Mouse (Mus musculus) stomach, postnatal 0 days (tissue): ENCODE results near the gene Ascl5. TPM values are rescaled to one million over a fixed set of nuclear protein-coding genes. Genes with fewer than 3 reads are reported as not detected.

ENCODE experiments used
- ATAC-seq: fragments of 200-750 bp; cut with Nextera tagmentation; 2 replicates; pipeline ENCODE4 v1.8.0; 2017; ENCODE audit not compliant: low FRiP score, low TSS enrichment
- DNase-seq: peaks from one replicate; pipeline ENCODE4 v3.0.0-alpha.2; 2016; ENCODE audit warnings: low spot score
- H3K27ac ChIP-seq: fragments of 300-500 bp; sonication (generic); replicated peaks from 2 replicates; pipeline ENCODE4 v1.5.1; 2014; ENCODE audit warnings: mild to moderate bottlenecking, control low read depth
- H3K27me3 ChIP-seq: fragments of 300-500 bp; sonication (generic); 2 replicates; pipeline ENCODE4 v1.6.1; 2014; ENCODE audit warnings: low read length; ENCODE audit not compliant: control insufficient read depth, insufficient read depth
- H3K36me3 ChIP-seq: fragments of 300-500 bp; sonication (generic); 2 replicates; pipeline ENCODE4 v1.6.1; 2014; ENCODE audit warnings: low read length, mixed read lengths; ENCODE audit not compliant: control insufficient read depth, insufficient read depth
- H3K4me1 ChIP-seq: fragments of 300-500 bp; sonication (generic); replicated peaks from 2 replicates; pipeline ENCODE4 v1.6.1; 2014; ENCODE audit warnings: antibody characterized with exemption; ENCODE audit not compliant: control insufficient read depth, insufficient read depth
- H3K4me2 ChIP-seq: fragments of 300-500 bp; sonication (generic); replicated peaks from 2 replicates; pipeline ENCODE4 v1.6.1; 2014; ENCODE audit warnings: low read depth, mild to moderate bottlenecking, control low read depth, moderate library complexity
- H3K4me3 ChIP-seq: fragments of 300-500 bp; sonication (generic); 2 replicates; pipeline ENCODE4 v1.5.1; 2014; ENCODE audit warnings: low read depth, low read length, control low read depth
- H3K9ac ChIP-seq: fragments of 300-500 bp; sonication (generic); 2 replicates; pipeline ENCODE4 v1.6.1; 2014; ENCODE audit warnings: mild to moderate bottlenecking, low read length, control low read depth, mixed read lengths
- H3K9me3 ChIP-seq: fragments of 300-500 bp; sonication (generic); 2 replicates; pipeline ENCODE4 v1.6.1; 2016; ENCODE audit warnings: low read length; ENCODE audit not compliant: control insufficient read depth
- CTCF ChIP-seq: IDR thresholded peaks from 2 replicates; pipeline ENCODE4 v1.5.1; 2016; ENCODE audit warnings: antibody characterized with exemption, low read depth, mild to moderate bottlenecking, moderate library complexity
- EP300 ChIP-seq: optimal IDR thresholded peaks from 2 replicates; pipeline ENCODE3; 2016; ENCODE audit warnings: antibody characterized with exemption
- WGBS: fragments of 180-500 bp; shearing (Covaris S2); extraction: QIAGEN DNeasy Blood & Tissue Kit; methylation state at CpG from one replicate; pipeline ENCODE4 v1.1.7; 2014; 5-methylcytosine and 5-hydroxymethylcytosine counted together
- polyA plus RNA-seq: library from polyadenylated mRNA; unstranded; fragments of >200 nt; fragmentation: Nextera tagmentation; extraction: Ambion mirVana; gene quantifications from 2 replicates; pipeline ENCODE4 v1.2.1, GENCODE M21; 2015

Gene Ascl5
- polyA plus RNA-seq, 1 experiment from 2014 or later, result 0.18 TPM

DNA sequence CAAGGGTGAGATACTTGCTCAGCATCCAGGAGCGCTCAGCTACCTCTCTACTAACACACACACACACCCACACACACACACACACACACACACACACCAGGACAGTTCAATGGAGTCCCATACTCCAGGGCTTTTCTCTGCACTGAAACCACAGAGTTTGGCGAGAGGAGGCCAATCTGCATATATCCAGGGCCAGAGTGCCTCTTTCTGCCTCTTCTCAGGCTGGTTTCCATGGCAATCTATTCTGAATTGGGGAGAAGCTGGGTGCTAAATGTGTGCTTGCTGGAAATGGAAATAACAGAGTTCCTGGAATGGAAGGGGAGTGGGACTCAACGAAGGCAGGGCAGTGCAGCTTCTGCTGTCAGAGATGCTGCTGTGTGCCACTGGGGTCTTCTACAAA lies 5.2 kb downstream of the Ascl5 start:
- H3K27me3 ChIP-seq, result no peaks in the 10 kb centered on the region
- H3K27ac ChIP-seq, result no peak overlapping the region
- no peaks in the 10 kb centered on the region for H3K4me1 ChIP-seq
- H3K4me3 ChIP-seq, result no peak overlapping the region
- no peak overlapping the region for H3K4me2 ChIP-seq
- no peak for ATAC-seq
- H3K36me3 ChIP-seq, result no peaks in the 10 kb centered on the region
- no peak overlapping the region for H3K9ac ChIP-seq
- no peak for TF ChIP-seq EP300
- no peak for TF ChIP-seq CTCF
- 79% methylated on average over 3 of the region's 3 CpGs for WGBS
- H3K9me3 ChIP-seq, result no peaks in the 10 kb centered on the region
- no peak for DNase-seq

DNA sequence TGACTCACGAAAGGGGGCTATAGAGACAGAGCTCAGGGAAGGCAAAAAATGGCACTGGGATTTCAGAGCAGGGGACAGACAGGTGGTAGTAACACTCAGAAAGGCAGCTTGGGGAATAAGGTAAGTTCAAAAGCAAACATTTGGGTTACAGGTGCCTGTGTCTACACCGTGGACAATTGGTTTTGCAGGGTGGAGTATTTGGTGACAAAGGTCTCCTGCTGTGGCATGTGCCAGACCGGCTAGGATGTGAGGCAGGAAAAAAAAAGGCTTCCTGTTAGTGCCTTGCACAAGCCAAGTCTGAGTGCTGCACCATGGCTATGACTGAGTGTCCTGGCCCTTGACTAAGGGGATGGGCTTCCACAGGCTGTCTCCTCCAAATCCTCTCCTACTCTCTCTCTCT lies 8.0 kb downstream of the Ascl5 start:
- WGBS, result 42% methylated on average over 3 of the region's 3 CpGs
- H3K9ac ChIP-seq, result no peak overlapping the region
- H3K4me3 ChIP-seq, result no peak overlapping the region
- TF ChIP-seq EP300, result no peak
- no peak for TF ChIP-seq CTCF
- no peaks in the 10 kb centered on the region for H3K9me3 ChIP-seq
- H3K36me3 ChIP-seq, result no peaks in the 10 kb centered on the region
- peak; percentile 78 for DNase-seq
- H3K4me1 ChIP-seq, result no peaks in the 10 kb centered on the region
- no peak overlapping the region for H3K4me2 ChIP-seq
- H3K27ac ChIP-seq, result peak overlapping the region; percentile 58
- ATAC-seq, result peak; percentile 87
- no peaks in the 10 kb centered on the region for H3K27me3 ChIP-seq

DNA sequence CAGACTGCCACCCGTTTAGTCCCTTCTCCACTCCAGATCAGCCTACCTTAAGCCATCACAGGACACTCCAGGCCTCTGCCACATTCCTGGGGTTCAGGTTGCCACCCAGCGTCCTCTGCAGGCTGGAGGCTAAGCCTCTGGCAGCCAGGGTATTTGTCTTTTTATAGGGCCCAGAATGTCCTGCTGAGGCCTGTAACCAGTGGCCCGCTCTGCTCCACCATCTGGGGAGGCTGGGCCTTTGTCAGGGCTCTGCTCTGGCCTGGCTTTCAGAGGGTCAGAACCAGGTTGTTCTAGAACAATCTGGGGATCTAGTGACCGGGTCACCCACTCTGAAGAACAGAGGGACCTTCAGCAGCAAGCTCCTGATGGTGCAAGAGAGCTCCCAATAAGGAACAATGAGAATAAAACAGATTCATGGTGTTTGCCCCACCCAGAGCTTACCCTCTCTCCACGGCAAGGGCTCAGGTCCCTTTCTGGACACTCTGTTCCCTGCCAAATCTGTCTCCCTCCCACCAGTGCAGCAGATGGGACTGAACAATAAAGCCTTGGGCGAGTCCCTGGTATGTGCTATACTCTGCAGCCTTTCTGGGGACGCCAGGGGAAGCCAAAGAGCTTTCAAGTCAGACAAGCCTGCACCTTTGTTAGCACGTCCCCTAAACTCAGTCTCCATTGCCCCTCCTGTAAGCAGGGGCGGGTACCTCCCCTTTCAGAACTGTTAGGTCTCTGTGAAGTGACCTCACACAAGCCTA lies 10.6 kb downstream of the Ascl5 start:
- Histone ChIP-seq H3K4me1 (no peaks in the 10 kb centered on the region), H3K4me3 (no peak overlapping the region), H3K4me2 (no peak overlapping the region), H3K9ac (no peak overlapping the region), H3K27me3 (no peaks in the 10 kb centered on the region), H3K27ac (no peak overlapping the region), H3K36me3 (no peaks in the 10 kb centered on the region), H3K9me3 (no peaks in the 10 kb centered on the region)
- DNase-seq (peak; percentile 25), ATAC-seq (peak; percentile 25; the same call in 1 of the 2 replicates)
- no peak for TF ChIP-seq EP300
- no peak for TF ChIP-seq CTCF
- WGBS, result 55% methylated on average over 9 of the region's 9 CpGs

DNA sequence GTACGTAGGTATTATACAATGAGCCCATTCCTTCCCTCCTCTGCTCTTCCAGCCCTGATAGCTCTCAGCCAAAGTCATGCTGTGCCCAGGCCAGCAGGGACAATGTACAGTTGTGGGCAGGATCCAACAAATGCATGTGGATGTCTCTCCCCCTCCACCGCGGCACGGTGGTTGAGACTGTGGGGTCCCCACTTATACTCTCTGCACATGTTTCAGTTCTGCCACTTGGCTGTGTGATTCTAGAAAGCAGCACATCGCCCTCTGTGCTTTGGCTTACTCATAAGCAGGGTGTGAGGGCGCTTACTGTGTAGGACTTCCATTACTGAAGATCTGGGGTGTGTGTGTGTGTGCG lies 11.2 kb downstream of the Ascl5 start:
- WGBS, result 77% methylated on average over 7 of the region's 7 CpGs
- no peak overlapping the region for H3K9ac ChIP-seq
- no peaks in the 10 kb centered on the region for H3K4me1 ChIP-seq
- no peaks in the 10 kb centered on the region for H3K9me3 ChIP-seq
- TF ChIP-seq CTCF, result no peak
- TF ChIP-seq EP300, result no peak
- DNase-seq, result no peak
- H3K27me3 ChIP-seq, result no peaks in the 10 kb centered on the region
- no peak overlapping the region for H3K27ac ChIP-seq
- no peak overlapping the region for H3K4me2 ChIP-seq
- no peak overlapping the region for H3K4me3 ChIP-seq
- no peak for ATAC-seq
- no peaks in the 10 kb centered on the region for H3K36me3 ChIP-seq

DNA sequence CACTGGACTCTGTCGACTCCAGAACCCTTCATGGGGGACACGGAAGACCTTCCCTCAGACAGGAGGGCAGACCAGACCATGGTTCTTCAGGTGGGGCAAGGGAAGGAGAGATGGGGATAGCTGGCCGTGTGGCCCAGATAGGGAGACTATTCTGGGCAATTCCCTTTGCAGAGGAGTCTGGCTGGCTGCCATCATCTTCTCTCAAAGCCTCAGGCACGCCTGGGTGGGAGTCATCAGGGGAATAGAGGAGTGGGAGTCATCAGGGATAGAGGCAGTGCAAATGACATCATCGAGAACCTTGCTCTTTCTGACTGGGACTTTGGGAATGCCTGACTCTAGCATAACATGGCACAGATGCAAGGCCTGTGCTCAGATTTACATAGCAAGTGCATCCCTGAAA lies 13.4 kb downstream of the Ascl5 start:
- ATAC-seq (no peak), DNase-seq (no peak)
- Histone ChIP-seq H3K4me1 (no peaks in the 10 kb centered on the region), H3K4me3 (no peak overlapping the region), H3K27me3 (no peaks in the 10 kb centered on the region), H3K27ac (no peak overlapping the region), H3K4me2 (no peak overlapping the region), H3K36me3 (no peaks in the 10 kb centered on the region), H3K9me3 (no peaks in the 10 kb centered on the region), H3K9ac (no peak overlapping the region)
- 66% methylated on average over 5 of the region's 5 CpGs for WGBS
- no peak for TF ChIP-seq EP300
- TF ChIP-seq CTCF, result no peak

DNA sequence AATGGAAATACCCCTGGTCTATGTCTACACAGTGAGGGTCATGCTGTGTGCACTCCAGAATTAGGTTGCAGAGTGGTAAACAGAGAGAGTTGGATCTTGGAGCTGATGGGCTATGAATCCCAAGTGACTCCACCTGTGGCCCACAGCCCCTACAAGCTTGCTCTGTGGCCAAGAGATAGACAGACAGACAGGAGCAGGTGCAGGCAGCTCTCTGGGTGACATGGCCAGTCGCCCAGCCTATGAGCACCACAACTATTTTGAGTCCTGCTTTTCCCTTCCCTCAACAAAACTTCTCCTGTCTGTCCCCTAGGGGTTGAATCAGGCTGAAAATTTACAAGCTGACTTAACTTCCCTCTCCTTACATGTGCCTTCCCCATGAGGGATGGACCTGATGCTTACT lies 16.0 kb downstream of the Ascl5 start:
- Histone ChIP-seq H3K4me2 (no peak overlapping the region), H3K4me1 (no peaks in the 10 kb centered on the region), H3K4me3 (no peak overlapping the region), H3K27ac (no peak overlapping the region), H3K9ac (no peak overlapping the region), H3K9me3 (no peaks in the 10 kb centered on the region), H3K36me3 (no peaks in the 10 kb centered on the region), H3K27me3 (no peaks in the 10 kb centered on the region)
- DNase-seq, result no peak
- TF ChIP-seq EP300 (no peak), CTCF (no peak)
- no peak for ATAC-seq
- WGBS, result 83% methylated on average over 1 of the region's 1 CpGs
